Mouse (Mus musculus): ENCODE results near the gene Gsto1. TPM values are rescaled to one million over a fixed set of nuclear protein-coding genes. Genes with fewer than 3 reads are reported as not detected.
"Not testable (repeated sequence)": the region's sequence is repeated elsewhere in the genome, so short reads cannot be mapped to it uniquely, and the experiment has no call there.

The Gsto1 gene
- polyA plus RNA-seq, 2 experiments, result 71.3 to 132 TPM

DNA sequence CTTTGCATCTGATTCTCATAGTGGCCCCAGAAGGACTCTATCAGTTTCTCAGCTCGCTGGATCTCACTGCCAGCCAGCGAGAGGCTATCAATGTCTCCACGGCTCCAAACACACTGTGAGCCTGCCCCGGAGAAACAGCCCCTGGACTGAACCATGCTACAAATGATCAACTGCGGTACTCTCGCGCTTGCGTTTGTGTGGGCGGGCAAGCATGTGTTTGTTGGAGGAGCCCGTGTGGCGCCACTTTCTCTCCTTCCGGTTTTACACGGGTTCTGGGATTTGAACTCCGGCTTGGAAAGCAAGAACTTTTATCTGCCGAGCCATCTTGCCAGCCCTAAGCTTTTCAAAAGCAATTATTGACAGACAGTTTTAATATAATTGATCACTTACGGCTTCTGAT is 22.5 kb upstream of the Gsto1 start:
- WGBS, result 76% methylated on average over 16 of the region's 16 CpGs

DNA sequence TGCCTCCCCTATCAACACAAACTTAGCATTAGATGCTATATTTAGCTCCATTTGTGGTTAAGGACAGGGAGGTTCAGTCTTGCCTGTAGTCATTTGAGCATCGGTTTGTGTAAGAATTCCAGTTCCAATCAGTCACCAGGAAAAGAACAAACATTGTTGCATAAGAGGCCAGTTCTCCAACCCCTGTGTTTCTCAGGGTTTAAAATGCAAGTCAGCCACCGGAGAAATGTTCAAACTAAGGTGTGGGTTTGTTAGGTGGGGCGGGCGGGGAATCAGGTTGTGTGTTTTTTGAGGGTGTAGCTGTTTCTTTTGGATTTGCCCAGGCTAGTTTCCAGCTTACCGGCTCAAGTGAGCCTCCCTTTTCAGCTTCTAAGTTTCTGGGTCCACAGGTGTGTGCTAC is 20.2 kb upstream of the Gsto1 start:
- no peak overlapping the region for H3K27ac ChIP-seq (replicated peaks; ENCODE audit: low read depth, low read length)
- ATAC-seq (ENCODE audit: low FRiP score, low read depth) (no peak), DNase-seq (ENCODE audit: low spot score) (no peak)
- no peak overlapping the region for H3K4me2 ChIP-seq (replicated peaks; ENCODE audit: low read depth, low read length, severe bottlenecking)
- 0 out of 2 replicates have a peak, but pooled peaks cover 3% of the 10 kb centered on the region for H3K27me3 ChIP-seq (ENCODE audit: control insufficient read depth, insufficient read depth, low read length)
- 82% methylated on average over 5 of the region's 5 CpGs for WGBS
- no peaks in the 10 kb centered on the region for H3K4me1 ChIP-seq (ENCODE audit: control insufficient read depth, insufficient read depth, low read length)
- H3K9me3 ChIP-seq (ENCODE audit: control insufficient read depth, low read length), result no peaks in the 10 kb centered on the region
- no peak overlapping the region for H3K4me3 ChIP-seq (replicated peaks; ENCODE audit: low read length)
- TF ChIP-seq POLR2A (IDR thresholded peaks at IDR 0.05; ENCODE audit: borderline replicate concordance, extremely low read depth, insufficient read depth, insufficient read length), result no peak
- no peak overlapping the region for H3K9ac ChIP-seq (ENCODE audit: low read depth, low read length, severe bottlenecking)
- no peaks in the 10 kb centered on the region for H3K36me3 ChIP-seq (ENCODE audit: control insufficient read depth, insufficient read depth, low read length)

More for the DNA sequence above, 22.5 kb upstream of the Gsto1 start:
- H3K36me3 ChIP-seq (ENCODE audit: control insufficient read depth, insufficient read depth, low read length), result no peaks in the 10 kb centered on the region
- no peak overlapping the region for H3K4me2 ChIP-seq (replicated peaks; ENCODE audit: low read depth, low read length, severe bottlenecking)
- no peaks in the 10 kb centered on the region for H3K4me1 ChIP-seq (ENCODE audit: control insufficient read depth, insufficient read depth, low read length)
- 0 out of 2 replicates have a peak, but pooled peaks cover 3% of the 10 kb centered on the region for H3K27me3 ChIP-seq (ENCODE audit: control insufficient read depth, insufficient read depth, low read length)
- TF ChIP-seq POLR2A (IDR thresholded peaks at IDR 0.05; ENCODE audit: borderline replicate concordance, extremely low read depth, insufficient read depth, insufficient read length), result no peak
- no peak overlapping the region for H3K4me3 ChIP-seq (replicated peaks; ENCODE audit: low read length)
- H3K9ac ChIP-seq (ENCODE audit: low read depth, low read length, severe bottlenecking), result no peak overlapping the region
- H3K27ac ChIP-seq (replicated peaks; ENCODE audit: low read depth, low read length), result no peak overlapping the region
- ATAC-seq (ENCODE audit: low FRiP score, low read depth) (no peak), DNase-seq (ENCODE audit: low spot score) (no peak)
- H3K9me3 ChIP-seq (ENCODE audit: control insufficient read depth, low read length), result no peaks in the 10 kb centered on the region

DNA sequence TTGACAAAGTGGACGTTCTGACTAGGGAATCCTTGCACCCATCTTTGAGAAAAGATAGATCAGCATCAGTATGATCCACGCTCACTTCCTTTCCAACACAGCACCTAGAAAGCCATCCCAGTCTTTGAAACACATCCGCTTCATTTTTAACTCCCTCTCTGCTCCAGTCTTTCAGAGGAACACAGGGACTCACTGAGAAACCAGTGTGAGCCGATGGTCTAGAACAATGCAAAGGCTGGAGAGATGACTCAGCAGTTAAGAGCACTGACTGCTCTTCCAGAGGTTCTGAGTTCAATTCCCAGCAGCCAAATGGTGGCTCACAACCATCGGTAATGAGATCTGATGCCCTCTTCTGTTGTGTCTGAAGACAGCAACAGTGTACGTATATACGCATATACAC is 19.0 kb upstream of the Gsto1 start:
- Histone ChIP-seq H3K9me3 (ENCODE audit: control insufficient read depth, low read length) (no peaks in the 10 kb centered on the region), H3K4me1 (ENCODE audit: control insufficient read depth, insufficient read depth, low read length) (no peaks in the 10 kb centered on the region), H3K27me3 (ENCODE audit: control insufficient read depth, insufficient read depth, low read length) (0 out of 2 replicates have a peak, but pooled peaks cover 3% of the 10 kb centered on the region), H3K4me3 (replicated peaks; ENCODE audit: low read length) (no peak overlapping the region), H3K36me3 (ENCODE audit: control insufficient read depth, insufficient read depth, low read length) (no peaks in the 10 kb centered on the region), H3K4me2 (replicated peaks; ENCODE audit: low read depth, low read length, severe bottlenecking) (no peak overlapping the region), H3K27ac (replicated peaks; ENCODE audit: low read depth, low read length) (no peak overlapping the region), H3K9ac (ENCODE audit: low read depth, low read length, severe bottlenecking) (no peak overlapping the region)
- DNase-seq (ENCODE audit: low spot score) (no peak), ATAC-seq (ENCODE audit: low FRiP score, low read depth) (no peak)
- TF ChIP-seq POLR2A (IDR thresholded peaks at IDR 0.05; ENCODE audit: borderline replicate concordance, extremely low read depth, insufficient read depth, insufficient read length), result no peak
- 85% methylated on average over 7 of the region's 7 CpGs for WGBS

GRCm38 (mm10) chr19:47836701-47837526 is 17.9 kb upstream of the Gsto1 start:
- 3% methylated on average over 46 of the region's 49 CpGs for WGBS
- no peak for TF ChIP-seq POLR2A (IDR thresholded peaks at IDR 0.05; ENCODE audit: borderline replicate concordance, extremely low read depth, insufficient read depth, insufficient read length)
- Histone ChIP-seq H3K4me3 (replicated peaks; ENCODE audit: low read length) (peak overlapping the region; percentile 48), H3K27ac (replicated peaks; ENCODE audit: low read depth, low read length) (no peak overlapping the region), H3K4me2 (replicated peaks; ENCODE audit: low read depth, low read length, severe bottlenecking) (peak overlapping the region; percentile 88), H3K9ac (ENCODE audit: low read depth, low read length, severe bottlenecking) (peak overlapping the region; percentile 46), H3K4me1 (ENCODE audit: control insufficient read depth, insufficient read depth, low read length) (no peaks in the 10 kb centered on the region), H3K9me3 (ENCODE audit: control insufficient read depth, low read length) (no peaks in the 10 kb centered on the region), H3K27me3 (ENCODE audit: control insufficient read depth, insufficient read depth, low read length) (0 out of 2 replicates have a peak, but pooled peaks cover 3% of the 10 kb centered on the region), H3K36me3 (ENCODE audit: control insufficient read depth, insufficient read depth, low read length) (no peaks in the 10 kb centered on the region)
- DNase-seq (ENCODE audit: low spot score) (peak; percentile 50), ATAC-seq (ENCODE audit: low FRiP score, low read depth) (peak; percentile 91)

- TF ChIP-seq POLR2A (IDR thresholded peaks at IDR 0.05; ENCODE audit: borderline replicate concordance, extremely low read depth, insufficient read depth, insufficient read length), result no peak
- Histone ChIP-seq H3K27ac (replicated peaks; ENCODE audit: low read depth, low read length) (no peak overlapping the region), H3K9ac (ENCODE audit: low read depth, low read length, severe bottlenecking) (peak overlapping the region; percentile 46; the same call in 1 of the 2 replicates), H3K4me3 (replicated peaks; ENCODE audit: low read length) (peak overlapping the region; percentile 48), H3K9me3 (ENCODE audit: control insufficient read depth, low read length) (no peaks in the 10 kb centered on the region), H3K27me3 (ENCODE audit: control insufficient read depth, insufficient read depth, low read length) (0 out of 2 replicates have a peak, but pooled peaks cover 3% of the 10 kb centered on the region), H3K4me1 (ENCODE audit: control insufficient read depth, insufficient read depth, low read length) (no peaks in the 10 kb centered on the region), H3K4me2 (replicated peaks; ENCODE audit: low read depth, low read length, severe bottlenecking) (peak overlapping the region; percentile 88), H3K36me3 (ENCODE audit: control insufficient read depth, insufficient read depth, low read length) (no peaks in the 10 kb centered on the region)
- WGBS, result 1% methylated on average over 6 of the region's 6 CpGs
- DNase-seq (ENCODE audit: low spot score) (no peak), ATAC-seq (ENCODE audit: low FRiP score, low read depth) (peak; percentile 42; the same call in 1 of the 2 replicates)
Measured at GRCm38 (mm10) chr19:47837527-47837901, 17.3 kb upstream of the Gsto1 start.

DNA sequence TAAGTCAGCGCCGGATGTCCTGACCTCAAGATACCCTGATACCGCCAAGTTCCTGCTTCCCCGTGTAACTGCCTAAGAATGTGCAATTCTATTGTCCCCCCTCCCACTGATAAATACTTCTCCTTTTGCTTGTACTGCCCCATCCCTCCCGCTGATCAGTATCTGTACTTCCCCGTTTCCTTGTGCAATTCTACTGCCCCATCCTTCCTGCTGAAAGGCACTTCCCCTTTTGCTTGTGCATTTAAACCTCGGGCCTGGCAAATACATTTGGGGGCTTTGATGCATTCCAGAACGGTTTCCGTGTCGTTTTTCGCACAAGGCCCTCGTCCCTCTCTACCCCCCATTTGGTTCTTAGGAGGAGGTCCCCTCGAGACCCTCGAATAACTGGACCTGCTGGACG is 13.5 kb upstream of the Gsto1 start:
- not testable (repeated sequence) for H3K9ac ChIP-seq (ENCODE audit: low read depth, low read length, severe bottlenecking); H3K36me3 ChIP-seq (ENCODE audit: control insufficient read depth, insufficient read depth, low read length); H3K4me1 ChIP-seq (ENCODE audit: control insufficient read depth, insufficient read depth, low read length); H3K27ac ChIP-seq (replicated peaks; ENCODE audit: low read depth, low read length); H3K4me3 ChIP-seq (replicated peaks; ENCODE audit: low read length); H3K4me2 ChIP-seq (replicated peaks; ENCODE audit: low read depth, low read length, severe bottlenecking); H3K27me3 ChIP-seq (ENCODE audit: control insufficient read depth, insufficient read depth, low read length); ATAC-seq (ENCODE audit: low FRiP score, low read depth); DNase-seq (ENCODE audit: low spot score); H3K9me3 ChIP-seq (ENCODE audit: control insufficient read depth, low read length)
- WGBS, result 88% methylated on average over 14 of the region's 15 CpGs

Measured in limb, embryonic 14.5 days (tissue).